Mouse (Mus musculus): ENCODE data around the gene Erc2.
"Not testable (repeated sequence)": the region's sequence is repeated elsewhere in the genome, so short reads cannot be mapped to it uniquely, and the experiment has no call there.

The Erc2 gene

DNA sequence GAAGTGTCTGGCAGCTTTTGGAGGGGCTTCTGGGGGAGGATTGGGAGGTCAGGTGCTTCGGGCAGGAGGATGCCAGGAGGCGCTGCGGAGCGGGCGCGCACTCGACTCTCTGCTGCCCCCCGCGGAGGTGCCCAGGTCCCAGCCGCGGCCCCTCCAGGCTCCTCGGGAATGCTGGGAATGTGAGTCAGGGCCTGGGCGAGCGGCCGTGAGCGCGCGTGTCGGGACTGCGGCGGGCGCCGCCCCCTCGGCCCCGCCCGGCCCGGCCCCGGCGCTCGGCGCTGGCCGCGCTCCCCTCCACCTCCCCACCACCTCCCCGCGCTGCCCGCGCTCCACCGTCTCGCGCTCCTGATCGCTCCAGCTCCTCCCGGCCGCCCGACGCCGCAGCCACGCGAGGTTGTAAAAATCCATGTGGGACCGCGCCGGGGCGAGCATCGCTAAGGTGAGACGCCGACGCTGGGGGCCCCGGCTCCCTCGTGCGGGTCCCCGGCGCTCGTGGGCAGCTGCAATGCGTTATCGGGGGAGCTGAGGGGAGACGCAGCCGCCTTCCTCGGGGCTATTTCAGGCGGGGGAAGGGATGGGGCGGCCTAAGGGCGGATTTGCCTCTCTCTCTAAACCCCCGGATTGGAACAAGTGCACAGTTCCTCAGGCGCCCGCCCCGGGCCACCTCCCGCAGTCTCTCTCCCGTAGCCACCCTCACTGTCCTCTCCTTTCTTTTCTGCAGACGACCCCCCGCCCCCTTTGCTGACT, at the start of gene Erc2:
Erc2 (plus strand) TSS at position 253 of the 747 bp plus-strand sequence.
- peak; percentile 87 for DNase-seq (ENCODE audit: low read depth, low spot score)

DNA sequence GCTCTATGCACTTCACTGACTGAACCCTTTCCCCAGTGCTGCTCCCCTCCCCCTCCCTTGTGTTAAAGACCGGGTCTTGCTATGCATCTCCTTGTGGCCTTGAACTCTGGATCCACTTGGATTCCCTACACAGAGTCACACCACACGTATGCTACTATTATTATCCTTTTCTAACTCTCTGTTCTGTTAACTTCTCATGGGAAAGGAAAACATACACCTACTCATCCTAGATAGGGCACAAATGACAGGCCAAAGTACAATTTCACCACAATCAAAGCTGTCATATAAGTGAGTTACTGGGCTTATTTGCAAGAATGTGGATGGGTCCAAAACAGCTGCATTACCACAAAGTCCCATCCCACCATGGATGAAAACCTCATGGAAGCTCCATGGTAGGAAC, 43.8 kb upstream of the Erc2 start:
- DNase-seq (ENCODE audit: low read depth, low spot score): no peak

DNA sequence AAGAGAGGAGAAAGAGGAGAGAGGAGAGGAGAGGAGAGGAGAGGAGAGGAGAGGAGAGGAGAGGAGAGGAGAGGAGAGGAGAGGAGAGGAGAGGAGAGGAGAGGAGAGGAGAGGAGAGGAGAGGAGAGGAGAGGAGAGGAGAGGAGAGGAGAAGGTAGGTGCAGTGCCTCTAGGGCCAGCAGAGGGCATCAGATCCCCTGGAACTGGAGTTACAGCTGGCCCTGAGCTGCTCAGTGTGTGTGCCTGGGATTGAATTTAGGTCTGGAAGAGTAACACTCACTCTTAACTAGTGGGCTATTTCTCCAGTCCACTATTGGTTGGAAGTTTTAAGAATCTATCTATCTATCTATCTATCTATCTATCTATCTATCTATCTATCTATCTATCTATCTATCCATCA, 32.6 kb upstream of the Erc2 start:
- not testable (repeated sequence) for DNase-seq (ENCODE audit: low read depth, low spot score)

DNA sequence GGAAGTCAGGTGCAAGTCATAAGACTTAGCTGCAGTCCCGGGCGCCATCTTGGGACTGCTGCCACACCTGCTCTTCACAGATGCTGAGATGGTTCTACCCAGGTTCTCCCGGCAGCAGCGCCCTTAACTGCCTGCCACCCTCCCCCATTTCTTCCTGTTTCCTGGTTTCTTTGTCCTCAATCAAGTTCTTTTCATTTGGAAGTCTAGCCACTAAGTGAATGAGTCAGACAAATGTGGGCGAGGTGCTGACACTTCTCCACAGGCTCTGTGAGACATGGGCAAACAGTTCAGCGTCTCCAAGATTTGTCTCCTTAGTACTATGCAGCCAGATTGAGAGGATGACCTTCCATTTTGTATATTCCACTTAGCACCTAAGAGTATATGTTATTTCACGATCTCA, 30.1 kb upstream of the Erc2 start:
- no peak for DNase-seq (ENCODE audit: low read depth, low spot score)

DNA sequence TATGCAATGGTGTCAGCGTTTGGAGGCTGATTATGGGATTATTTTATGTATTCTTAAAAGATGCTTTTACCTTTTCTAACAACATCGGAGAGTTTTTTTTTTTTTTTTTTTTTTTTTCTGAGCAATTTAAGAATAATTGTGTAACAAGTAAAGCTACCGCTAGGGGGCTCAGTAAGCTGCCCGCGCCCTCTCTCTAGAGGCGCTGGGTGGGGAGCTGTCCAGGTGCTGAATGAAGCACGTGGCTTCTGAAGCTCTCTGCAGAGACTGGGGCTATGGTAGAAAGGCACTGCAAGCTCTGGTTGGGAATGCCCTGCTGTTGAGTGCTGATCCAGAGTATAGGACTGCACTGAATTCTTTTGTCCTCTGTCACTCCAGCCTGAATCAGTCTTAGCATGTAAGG, 26.0 kb upstream of the Erc2 start:
- peak; percentile 93 for DNase-seq (ENCODE audit: low read depth, low spot score)

DNA sequence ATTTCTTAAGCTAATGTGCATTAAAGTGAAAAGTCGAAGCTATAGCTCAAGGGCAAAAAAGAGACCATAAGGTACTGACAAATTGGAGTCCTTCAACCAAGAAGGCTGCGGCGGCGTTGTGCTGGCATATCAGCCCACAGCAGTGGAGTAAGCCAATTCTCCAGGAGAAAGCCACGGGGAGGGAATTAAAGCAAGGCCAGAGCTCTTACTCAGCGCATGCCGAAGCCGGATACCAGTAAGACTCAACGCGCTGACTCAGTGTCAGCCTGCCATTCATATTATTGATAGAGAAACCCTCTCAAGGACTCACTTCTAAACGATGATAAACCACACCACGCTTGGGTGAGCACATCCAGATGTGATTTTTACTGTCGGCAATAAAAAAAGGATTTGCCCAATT, 20.1 kb upstream of the Erc2 start:
- DNase-seq (ENCODE audit: low read depth, low spot score): no peak

DNA sequence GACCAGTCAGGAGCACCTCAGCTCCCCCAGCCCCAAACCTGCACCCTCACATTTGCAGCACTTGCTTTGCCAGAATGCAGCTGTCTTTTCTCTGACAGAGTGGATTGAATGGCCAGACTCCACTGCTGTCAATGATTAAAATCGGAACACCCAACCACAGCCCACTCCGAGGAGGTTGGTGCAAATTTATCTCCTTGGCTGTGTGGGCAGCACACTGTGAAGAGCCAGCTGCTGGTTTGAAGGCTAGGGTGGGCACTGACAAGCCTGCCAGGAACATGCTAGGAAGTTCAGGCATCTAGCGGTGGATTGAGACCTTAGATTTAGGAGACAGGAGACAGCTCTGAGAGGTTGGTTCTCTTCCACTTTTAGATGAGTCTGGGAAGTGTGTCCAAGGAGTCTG, 14.8 kb upstream of the Erc2 start:
- no peak for DNase-seq (ENCODE audit: low read depth, low spot score)

DNA sequence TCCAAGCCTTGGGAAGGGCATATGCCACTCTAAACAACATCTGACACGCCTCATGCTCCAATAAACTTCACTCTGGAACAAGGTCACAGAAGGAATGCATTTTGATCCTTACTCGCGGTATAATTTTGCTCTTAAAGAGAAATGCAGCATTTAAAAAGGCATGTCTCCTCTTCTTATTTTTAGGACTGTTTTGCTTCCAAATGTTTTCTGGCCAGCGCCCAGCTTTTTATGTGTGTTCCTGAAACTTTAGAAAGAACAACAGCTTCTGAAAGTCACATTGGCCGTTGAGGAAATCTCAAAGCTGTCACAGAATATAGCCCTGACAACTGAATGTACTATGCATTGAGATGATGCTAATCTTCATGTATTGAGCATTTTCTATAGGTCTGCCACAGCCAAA, 8.5 kb upstream of the Erc2 start:
- DNase-seq (ENCODE audit: low read depth, low spot score): no peak

DNA sequence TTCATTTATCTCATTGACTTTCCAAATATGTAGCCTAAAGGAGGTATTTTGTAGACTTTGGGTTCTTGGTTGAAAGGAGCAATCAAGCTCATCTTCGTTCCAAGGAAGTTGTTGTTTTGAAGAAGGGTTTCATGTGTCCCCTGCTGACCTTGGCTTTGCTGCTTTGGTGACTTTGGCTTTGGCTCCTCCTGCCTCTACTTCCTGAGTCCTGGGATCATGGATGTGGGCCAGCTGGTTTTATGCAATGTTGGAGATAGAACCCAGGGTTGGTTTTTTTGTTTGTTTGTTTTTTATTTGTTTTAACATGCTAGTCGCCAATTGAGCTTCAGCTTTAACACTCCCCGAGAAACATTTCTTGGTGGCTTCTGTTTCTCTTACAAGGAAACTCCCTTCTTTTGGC, 4.9 kb upstream of the Erc2 start:
- DNase-seq (ENCODE audit: low read depth, low spot score): no peak

DNA sequence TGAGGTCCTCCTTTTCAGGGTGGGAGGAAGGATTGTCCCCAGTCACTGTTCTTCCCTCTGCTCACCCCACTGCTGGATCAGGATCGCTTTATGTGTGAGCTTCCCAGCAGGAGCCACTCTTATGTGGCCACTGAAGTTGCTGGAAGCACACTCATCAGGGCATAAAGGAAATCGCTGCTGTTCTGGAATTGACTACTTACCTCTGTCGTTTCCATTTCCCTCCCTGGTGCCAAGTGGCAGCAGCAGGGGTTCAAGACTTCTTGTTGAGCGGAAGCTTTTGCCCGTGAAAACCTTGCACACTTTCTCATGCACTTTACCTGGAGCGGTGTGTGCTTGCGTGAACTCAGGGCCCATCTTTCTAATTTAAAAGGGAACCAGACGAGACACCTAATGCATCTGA, 652 bp upstream of the Erc2 start:
- no peak for DNase-seq (ENCODE audit: low read depth, low spot score)

DNA sequence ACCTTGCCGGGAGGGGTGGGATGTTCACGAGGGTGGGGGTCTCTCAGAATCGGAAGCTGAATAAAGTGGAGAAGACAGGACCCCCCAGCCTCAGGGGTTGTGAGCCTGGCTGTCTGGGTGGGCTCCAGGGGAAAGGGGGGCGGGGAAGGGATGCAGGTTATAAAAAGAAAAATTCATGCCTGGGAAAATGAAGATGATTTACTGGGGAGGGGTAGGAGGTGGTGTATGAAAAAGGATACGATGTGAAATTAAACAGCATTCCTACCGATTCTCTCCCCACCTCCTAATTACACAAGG, 643 bp downstream of the Erc2 start:
- DNase-seq (ENCODE audit: low read depth, low spot score): no peak

DNA sequence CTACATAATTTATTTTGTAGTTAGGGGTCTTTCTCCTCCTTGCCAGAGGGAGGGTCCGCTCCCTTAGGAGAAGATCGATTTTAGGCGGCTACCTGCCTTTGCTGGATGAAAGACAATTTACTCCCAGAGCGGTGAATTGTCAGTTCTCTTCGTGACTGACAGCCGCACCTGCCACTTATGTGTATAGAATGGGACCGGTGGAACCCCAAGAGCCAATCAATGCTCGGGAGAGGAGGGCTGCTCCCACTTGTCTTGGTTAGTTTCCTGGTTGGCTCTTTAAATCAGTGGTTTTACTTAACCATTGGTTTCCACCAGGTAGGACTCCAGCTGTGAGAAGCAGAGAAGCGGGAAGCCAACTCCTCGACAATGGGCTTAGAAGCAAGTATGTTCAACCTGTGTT, 1.1 kb downstream of the Erc2 start:
- DNase-seq (ENCODE audit: low read depth, low spot score): peak; percentile 47

DNA sequence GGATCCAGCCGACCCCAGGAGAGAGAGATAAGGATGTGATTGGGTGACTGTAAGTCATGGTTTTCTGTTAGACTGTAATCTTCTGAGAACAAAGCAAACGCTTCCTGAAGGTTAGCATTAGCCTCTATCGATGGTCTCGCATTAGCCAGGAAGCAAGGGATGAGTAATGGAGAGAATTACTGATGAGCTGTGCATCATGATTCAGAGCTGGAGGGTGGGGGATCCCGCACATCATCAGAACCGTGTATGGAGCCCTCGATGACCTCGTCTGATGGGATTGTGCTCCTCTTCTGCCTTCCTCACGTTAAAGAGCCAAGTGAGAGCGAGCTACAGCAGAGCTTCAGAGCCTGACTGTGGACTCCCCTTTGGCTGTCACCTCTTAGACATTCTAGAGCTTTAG, 6.5 kb downstream of the Erc2 start:
- no peak for DNase-seq (ENCODE audit: low read depth, low spot score)

DNA sequence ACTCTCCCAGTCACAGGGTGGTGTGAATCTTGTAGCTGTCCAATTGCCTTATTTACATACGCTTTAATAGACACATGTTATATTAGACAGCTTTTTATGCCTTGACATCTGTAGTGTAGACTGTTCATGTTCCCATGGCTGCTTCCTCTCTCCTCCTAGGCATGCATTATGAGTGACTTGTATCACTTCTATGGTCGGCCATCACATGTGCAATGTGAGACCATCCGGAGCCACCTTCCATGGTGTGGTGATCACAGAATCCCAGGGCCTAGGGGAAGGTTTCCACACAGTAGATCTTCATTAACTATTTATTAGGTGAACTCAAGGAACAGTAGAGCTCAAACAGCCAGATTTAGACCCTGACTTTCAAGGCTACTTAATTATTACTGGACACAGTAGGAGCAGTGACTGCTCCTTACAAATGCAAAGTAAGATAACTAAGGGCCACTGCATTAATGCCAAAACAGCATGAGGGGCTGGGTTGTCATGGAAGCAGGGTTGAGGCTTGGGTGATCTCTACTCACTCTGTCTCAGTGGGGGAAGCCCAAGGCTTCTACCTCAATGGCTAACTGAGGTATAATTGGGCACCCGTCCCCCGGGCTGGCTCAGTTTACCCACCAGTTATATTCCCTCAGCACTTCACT, 7.3 kb downstream of the Erc2 start:
- DNase-seq (ENCODE audit: low read depth, low spot score): peak; percentile 30

DNA sequence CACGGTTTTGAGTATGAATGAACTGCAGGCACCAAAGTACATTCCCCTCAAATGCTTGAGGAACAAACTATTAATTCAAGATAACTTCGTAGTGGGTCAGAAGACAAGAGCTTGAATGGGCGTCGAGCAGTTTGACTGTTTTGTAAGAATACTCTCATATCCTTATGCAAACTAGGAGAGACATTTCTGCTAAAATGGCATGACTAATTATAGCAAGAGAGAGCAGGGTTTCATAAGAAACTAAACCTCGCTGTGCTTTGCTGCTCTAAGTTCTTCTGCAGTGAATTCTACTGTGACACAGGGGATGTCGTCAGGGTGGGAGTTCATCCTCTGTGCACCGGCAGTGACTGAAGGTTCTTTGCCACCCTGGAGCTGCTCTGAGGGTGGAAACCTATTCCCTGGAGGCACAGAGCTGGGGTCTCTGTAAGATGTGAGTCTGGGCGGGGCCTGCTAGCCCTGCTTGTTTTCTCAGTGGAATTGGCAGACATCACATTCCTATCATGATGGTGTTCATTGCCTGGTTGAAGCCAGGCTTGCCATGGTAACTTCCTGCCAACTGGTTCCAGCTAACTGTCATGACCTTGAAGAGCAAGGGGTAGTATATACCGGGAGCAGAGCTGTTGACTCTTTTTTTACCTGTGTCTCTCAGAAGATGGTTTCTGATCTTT, 8.9 kb downstream of the Erc2 start:
- no peak for DNase-seq (ENCODE audit: low read depth, low spot score)

DNA sequence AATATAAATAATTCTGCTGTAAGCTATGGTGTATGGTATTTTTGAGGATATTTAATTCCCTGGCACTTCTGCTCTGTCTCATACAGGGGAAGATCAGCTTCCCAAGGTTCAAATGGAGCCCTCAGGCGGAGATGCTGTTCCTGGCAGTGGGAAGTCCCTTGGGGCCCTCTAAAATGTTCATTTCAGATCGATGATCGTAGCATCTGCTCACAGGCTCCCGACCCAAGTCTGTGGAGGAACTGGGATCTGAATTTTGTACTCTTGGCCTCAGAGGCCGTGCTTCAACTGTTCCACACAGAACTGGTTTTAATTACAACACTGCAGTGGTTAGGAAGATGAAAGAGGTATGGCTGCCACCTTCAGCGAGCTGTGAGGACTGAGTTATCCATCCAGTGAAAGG, 12.5 kb downstream of the Erc2 start:
- peak; percentile 13 for DNase-seq (ENCODE audit: low read depth, low spot score)

DNA sequence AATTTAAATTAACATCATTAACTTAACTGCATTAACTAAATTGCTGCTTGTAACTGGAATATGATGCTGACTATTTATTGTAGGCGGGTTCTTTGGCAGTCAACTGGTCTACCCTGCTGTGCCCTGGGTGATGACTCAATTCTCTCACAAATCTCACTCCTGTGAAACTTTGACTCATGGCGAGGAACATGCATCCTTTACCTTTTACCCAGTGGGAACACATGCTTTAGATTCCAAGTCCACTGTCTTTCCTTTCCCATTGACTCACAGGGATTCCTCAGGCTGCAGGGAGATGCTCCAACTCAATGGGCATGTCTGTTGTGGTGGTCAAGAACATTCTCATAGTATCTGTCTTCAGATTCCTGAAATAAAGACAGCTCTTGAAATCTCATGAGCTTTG, 14.3 kb downstream of the Erc2 start:
- DNase-seq (ENCODE audit: low read depth, low spot score): no peak

DNA sequence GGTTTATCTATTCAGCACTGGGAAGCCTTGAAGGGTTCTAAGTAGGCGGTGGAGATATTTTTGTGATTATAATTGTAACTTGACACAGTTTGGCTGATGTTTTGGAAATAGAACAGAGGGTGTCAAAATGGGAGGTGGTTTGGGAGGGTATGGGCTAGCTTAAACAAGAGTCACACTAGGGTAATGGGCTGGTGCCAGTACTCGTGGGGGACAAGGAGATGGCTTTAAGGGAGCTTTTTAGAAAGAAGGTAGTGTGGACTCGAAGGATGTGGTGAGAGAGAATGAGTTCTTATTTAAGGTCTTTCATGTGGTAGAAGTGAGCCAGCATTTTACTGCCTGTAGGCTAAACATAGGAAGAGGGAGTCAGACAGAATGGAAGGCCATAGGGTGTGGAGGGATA, 19.2 kb downstream of the Erc2 start:
- no peak for DNase-seq (ENCODE audit: low read depth, low spot score)

DNA sequence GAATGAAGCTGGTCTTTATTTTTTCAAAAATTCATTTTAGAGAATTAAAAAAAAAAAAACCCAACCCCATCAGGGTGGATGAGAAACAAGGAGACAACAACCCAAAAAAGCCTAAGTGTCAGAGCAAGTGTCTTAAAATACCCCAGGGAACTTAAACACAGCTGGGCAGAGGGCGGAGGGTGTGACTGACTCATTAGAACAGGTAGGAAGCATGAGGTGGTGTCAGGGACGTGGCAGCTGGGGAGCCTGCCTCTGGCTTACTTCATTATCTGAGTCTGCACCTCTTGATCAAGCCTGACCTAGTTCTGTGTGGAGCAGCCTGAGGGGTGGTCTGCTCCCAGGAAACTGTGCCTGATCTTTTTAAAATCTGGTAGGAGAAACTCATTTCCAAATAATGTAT, 20.8 kb downstream of the Erc2 start:
- DNase-seq (ENCODE audit: low read depth, low spot score): no peak

DNA sequence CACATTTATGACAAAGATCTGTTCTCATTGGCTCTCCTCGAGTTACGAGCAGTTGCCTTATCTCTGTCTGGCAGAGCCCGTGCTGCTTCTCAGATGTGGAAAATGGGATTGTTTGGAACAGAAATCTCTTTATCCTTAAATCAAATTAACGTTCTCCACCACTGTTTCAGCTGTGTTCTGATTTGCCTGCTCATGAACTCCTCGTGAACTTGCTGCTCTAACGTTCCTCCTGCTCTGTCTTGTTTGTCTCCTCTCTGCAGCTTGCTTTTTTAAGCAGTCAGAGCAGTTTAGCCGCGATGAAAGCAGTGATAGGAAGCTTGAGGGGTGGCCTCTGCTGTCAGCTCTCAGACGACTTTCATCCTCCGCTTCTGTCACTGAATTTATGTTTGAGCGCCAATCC, 32.4 kb downstream of the Erc2 start:
- peak; percentile 6 for DNase-seq (ENCODE audit: low read depth, low spot score)

DNA sequence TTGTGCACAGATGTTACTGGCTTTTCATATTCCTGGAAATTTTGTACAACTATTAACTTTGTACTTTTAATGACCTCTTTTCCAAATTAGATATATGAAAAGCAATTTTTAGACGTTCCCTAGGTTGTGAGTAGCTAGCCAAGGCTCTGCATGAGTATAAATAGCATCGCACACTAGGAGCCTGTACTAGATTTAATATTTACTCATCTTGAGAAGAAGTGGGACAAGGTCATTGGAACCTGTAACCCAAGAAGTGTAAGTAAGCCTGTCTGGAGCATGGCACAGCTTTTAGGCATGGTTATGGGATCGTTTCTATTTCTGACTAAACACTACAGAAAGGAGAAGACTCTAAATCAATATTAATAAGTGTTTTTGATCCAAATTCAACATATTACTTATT, 36.4 kb downstream of the Erc2 start:
- DNase-seq (ENCODE audit: low read depth, low spot score): no peak

DNA sequence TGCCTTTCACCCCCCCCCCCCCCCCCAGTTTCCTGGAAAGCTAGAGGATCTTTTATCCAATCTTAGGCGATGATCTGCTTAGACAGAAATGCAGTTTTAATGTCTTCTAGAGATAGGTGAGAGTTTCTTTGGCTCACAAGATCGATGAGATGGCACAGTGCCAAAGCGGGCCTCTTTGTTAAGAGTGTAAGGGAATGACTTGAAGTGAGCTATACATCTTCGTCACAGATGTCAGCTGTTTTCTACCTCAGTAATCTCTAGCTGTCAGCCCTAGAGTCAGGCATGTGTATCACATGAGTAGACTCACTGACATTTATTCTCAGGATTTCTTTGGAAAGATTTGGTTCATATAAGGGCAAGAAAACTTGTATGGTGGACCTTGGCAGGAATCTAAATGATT, 39.2 kb downstream of the Erc2 start:
- peak; percentile 55 for DNase-seq (ENCODE audit: low read depth, low spot score)

DNA sequence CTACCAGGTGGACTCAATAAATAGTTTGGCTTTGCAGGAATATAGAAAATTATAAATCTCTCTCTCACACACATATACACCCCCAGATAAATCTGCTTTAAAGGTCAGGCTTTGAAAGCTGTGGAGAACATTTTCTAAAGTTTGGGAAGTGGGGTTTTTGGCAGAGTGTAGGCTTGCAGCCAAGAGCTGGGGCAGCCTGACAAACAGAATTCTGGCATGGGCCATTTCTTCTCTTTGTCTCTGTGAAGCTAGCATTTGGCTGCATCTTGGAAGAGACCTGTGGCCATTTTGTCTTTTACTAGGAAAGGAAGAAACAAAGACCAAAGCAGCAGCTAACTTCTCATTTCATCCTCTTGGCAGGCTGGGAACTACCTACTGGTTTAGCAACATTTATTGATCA, 40.0 kb downstream of the Erc2 start:
- DNase-seq (ENCODE audit: low read depth, low spot score): no peak
